Mouse (Mus musculus) small intestine, adult 2 months (tissue): Measurements from ENCODE around the gene Nip7. TPM values are rescaled to one million over a fixed set of nuclear protein-coding genes. Genes with fewer than 3 reads are reported as not detected.

Experiments used
- H3K27ac ChIP-seq: fragments of 200-500 bp; 2 replicates; pipeline ENCODE4 v1.5.1; 2012; ENCODE audit warnings: low read depth, low read length, control low read depth, inconsistent platforms; ENCODE audit not compliant: insufficient read depth
- H3K27me3 ChIP-seq: fragments of 200-500 bp; 2 replicates; pipeline ENCODE4 v1.6.1; 2012; ENCODE audit warnings: mild to moderate bottlenecking, moderate library complexity, low read length, inconsistent platforms; ENCODE audit not compliant: control insufficient read depth, insufficient read depth
- H3K36me3 ChIP-seq: fragments of 200-500 bp; 2 replicates; pipeline ENCODE4 v1.6.1; 2012; ENCODE audit warnings: mild to moderate bottlenecking, low read length, control low read depth, inconsistent platforms; ENCODE audit not compliant: control insufficient read depth, insufficient read depth
- H3K4me1 ChIP-seq: fragments of 200-500 bp; 2 replicates; pipeline ENCODE4 v1.6.1; 2012; ENCODE audit warnings: low read length, inconsistent platforms, mixed read lengths; ENCODE audit not compliant: control insufficient read depth, insufficient read depth, insufficient read length
- H3K4me3 ChIP-seq: fragments of 200-500 bp; 2 replicates; pipeline ENCODE4 v1.5.1; 2012; ENCODE audit warnings: low read depth, mild to moderate bottlenecking, control low read depth, inconsistent platforms, low read length, moderate library complexity
- CTCF ChIP-seq: fragments of 200-500 bp; IDR thresholded peaks from 2 replicates; pipeline ENCODE4 v1.5.1; 2012; ENCODE audit warnings: low read depth, mild to moderate bottlenecking, control low read depth, inconsistent platforms, low read length, moderate library complexity, mixed read lengths; ENCODE audit not compliant: insufficient replicate concordance, insufficient read length; ENCODE audit errors: extremely low read depth
- POLR2A ChIP-seq: fragments of 200-500 bp; IDR thresholded peaks from 2 replicates; pipeline ENCODE4 v1.6.1; 2012; ENCODE audit warnings: low read depth, mild to moderate bottlenecking, control low read depth, inconsistent platforms, low read length, moderate library complexity
- WGBS: fragments of 180-500 bp; shearing (Covaris S2); methylation state at CpG from one replicate; pipeline ENCODE4 v1.1.7; 2018; 5-methylcytosine and 5-hydroxymethylcytosine counted together
- polyA plus RNA-seq: library from polyadenylated mRNA; depleted of rRNA; stranded (reverse); fragments of >200 nt; gene quantifications from 2 replicates; pipeline ENCODE4 v1.2.3, GENCODE M21; 2012; rRNA removed

Nip7 gene
- polyA plus RNA-seq, 1 experiment = 10.8 TPM

- no peak overlapping the region for H3K27ac ChIP-seq
- no peaks in the 10 kb centered on the region for H3K27me3 ChIP-seq
- WGBS = 64% methylated on average over 5 of the region's 5 CpGs
- TF ChIP-seq POLR2A (no peak), CTCF (no peak)
- H3K36me3 ChIP-seq = no peaks in the 10 kb centered on the region
- no peak overlapping the region for H3K4me3 ChIP-seq
- H3K4me1 ChIP-seq = peaks cover 4% of the 10 kb centered on the region; the same call in 1 of the 2 replicates
Observed at GRCm38 (mm10) chr8:107109816-107110435, 53.2 kb downstream of the Nip7 start.

Other genes starting within 250 kb of the Nip7 start
- 0.17 and 0.52 TPM in 2 replicates for gene Has3, start 186.6 kb upstream of the Nip7 start, polyA plus RNA-seq
- 4.4 and 7.7 TPM in 2 replicates for gene Utp4, start 163.2 kb upstream of the Nip7 start, polyA plus RNA-seq
- gene Sntb2, start 121.1 kb upstream of the Nip7 start, polyA plus RNA-seq = 2.1 and 2.7 TPM in 2 replicates
- 7.2 and 14.9 TPM in 2 replicates for gene Vps4a, start 25.7 kb upstream of the Nip7 start, polyA plus RNA-seq
- gene Pdf, start 8.3 kb upstream of the Nip7 start, polyA plus RNA-seq = 34.1 and 37.0 TPM in 2 replicates
- 11.7 and 18.7 TPM in 2 replicates for gene Cog8, start 188 bp upstream of the Nip7 start, polyA plus RNA-seq
- gene Tmed6, start 8.8 kb downstream of the Nip7 start, polyA plus RNA-seq = 7.1 and 88.2 TPM in 2 replicates
- 2.5 and 4.5 TPM in 2 replicates for gene Terf2, start 39.7 kb downstream of the Nip7 start, polyA plus RNA-seq
- gene Cyb5b, start 93.8 kb downstream of the Nip7 start, polyA plus RNA-seq = 86.2 and 157 TPM in 2 replicates
- gene Nfat5, start 236.6 kb downstream of the Nip7 start, polyA plus RNA-seq = 6.0 and 15.5 TPM in 2 replicates